Mouse (Mus musculus) cerebellum, adult 2 months (tissue): Measurements from ENCODE around the gene Nudt22.

Experiments used
- CTCF ChIP-seq: fragments of 200-500 bp; IDR thresholded peaks from 2 replicates; pipeline ENCODE4 v1.5.1; 2011; ENCODE audit warnings: low read depth, mild to moderate bottlenecking, control low read depth, low read length, moderate library complexity, borderline replicate concordance; ENCODE audit not compliant: insufficient read depth
- POLR2A ChIP-seq: fragments of 200-500 bp; IDR thresholded peaks from 2 replicates; pipeline ENCODE4 v1.6.1; 2011; ENCODE audit warnings: low read length, control low read depth, borderline replicate concordance; ENCODE audit not compliant: insufficient read depth

GRCm38 (mm10) chr19:7039088-7039720, 43.3 kb upstream of the Nudt22 start:
- no peak for TF ChIP-seq CTCF
- TF ChIP-seq POLR2A: no peak
